Mouse (Mus musculus): ENCODE data around the gene Bnip3. TPM values are rescaled to one million over a fixed set of nuclear protein-coding genes. Genes with fewer than 3 reads are reported as not detected.

Gene Bnip3
- polyA plus RNA-seq, 1 experiment from 2014 or later = 120 TPM

Other genes with a start within 250 kb of the Bnip3 start
- gene Ppp2r2d, start 63.4 kb downstream of the Bnip3 start, polyA plus RNA-seq (2014; fragmentation: Nextera tagmentation; extraction: Ambion mirVana) = 99.4 and 106 TPM in 2 replicates
- 30.3 and 32.7 TPM in 2 replicates for gene Mapk1ip1, start 63.2 kb downstream of the Bnip3 start, polyA plus RNA-seq (2014; fragmentation: Nextera tagmentation; extraction: Ambion mirVana)
- 11.2 and 11.8 TPM in 2 replicates for gene Jakmip3, start 31.2 kb upstream of the Bnip3 start, polyA plus RNA-seq (2014; fragmentation: Nextera tagmentation; extraction: Ambion mirVana)
- 211 and 216 TPM in 2 replicates for gene Dpysl4, start 176.5 kb upstream of the Bnip3 start, polyA plus RNA-seq (2014; fragmentation: Nextera tagmentation; extraction: Ambion mirVana)

All from hindbrain, embryonic 14.5 days (tissue).